Mouse (Mus musculus) embryo, embryonic 10.5 days (tissue): ENCODE measurements around the gene Mtrex.

ENCODE experiments used
- DNase-seq: peaks from one replicate; pipeline ENCODE4 v3.0.0-alpha.2; 2015; ENCODE audit warnings: low spot score

Mtrex gene

GRCm38 (mm10) chr13:112927287-112928001 is at the start of gene Mtrex, which contains the start of gene Dhx29:
Gene Mtrex (minus strand): TSS chr13:112927398.
Gene Dhx29 (plus strand): TSS chr13:112927454.
- DNase-seq, result peak; percentile 99

GRCm38 (mm10) chr13:112976720-112977119 is 49.5 kb upstream of the Mtrex start:
- no peak for DNase-seq

GRCm38 (mm10) chr13:112967267-112967666 is 40.1 kb upstream of the Mtrex start:
- no peak for DNase-seq

DNA sequence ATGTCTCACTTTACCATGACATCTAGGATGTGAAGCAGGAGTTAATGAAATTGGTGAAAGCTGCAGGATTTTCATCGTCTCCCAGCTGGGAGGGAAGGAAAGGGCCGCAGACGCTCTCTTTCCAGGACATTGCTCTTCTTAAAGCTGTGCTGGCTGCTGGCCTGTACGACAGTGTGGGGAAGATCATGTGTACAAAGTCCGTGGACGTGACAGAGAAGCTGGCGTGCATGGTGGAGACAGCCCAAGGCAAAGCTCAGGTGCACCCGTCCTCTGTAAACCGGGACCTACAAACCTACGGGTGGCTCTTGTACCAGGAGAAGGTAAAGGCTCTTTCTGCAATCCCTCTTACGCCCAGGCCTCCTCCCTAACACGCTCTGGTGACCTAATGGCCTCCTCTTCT is 37.2 kb upstream of the Mtrex start:
- no peak for DNase-seq

- DNase-seq, result no peak
Measured at GRCm38 (mm10) chr13:112963081-112963480, 35.9 kb upstream of the Mtrex start.

- no peak for DNase-seq
Measured at GRCm38 (mm10) chr13:112954067-112954466, 26.9 kb upstream of the Mtrex start.

DNA sequence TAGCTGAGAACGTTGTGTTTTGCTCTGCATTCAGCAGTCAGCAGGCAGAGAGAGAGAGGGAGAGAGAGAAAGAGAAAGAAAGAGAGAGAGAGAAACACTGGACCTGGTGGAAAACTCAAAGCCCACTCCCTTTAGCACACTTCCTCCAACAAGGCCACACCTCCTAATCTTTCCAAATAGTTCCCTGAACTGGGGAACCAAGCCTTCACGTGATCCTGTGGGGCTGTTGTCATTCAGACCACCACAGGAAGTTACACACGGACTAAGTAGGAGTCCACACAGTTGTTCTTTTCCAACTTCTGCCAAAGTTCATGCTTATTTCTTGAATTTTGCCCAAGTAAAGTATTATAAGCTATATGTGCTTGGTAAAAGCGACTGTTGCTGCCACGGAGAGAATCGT is 18.7 kb upstream of the Mtrex start:
- DNase-seq, result no peak

DNA sequence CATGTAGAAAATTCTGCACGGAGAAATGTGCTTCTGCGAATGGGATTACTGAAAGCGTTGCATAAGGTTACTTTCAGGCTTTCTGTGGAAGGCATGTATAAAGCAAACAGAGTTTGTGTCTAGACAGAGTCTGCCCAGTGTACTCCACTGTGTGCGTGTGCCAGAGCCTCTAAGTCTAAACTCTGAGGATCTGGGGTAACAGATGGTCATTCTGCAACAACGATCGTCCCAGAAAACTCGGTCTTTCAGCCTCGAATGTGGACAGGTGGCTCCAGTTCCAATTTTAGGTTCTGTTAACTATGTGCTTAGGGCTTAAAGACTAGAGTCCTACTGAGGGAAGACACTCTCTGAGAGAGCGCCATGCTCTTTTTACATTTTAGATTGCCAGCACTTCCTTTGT is 18.1 kb upstream of the Mtrex start:
- DNase-seq, result no peak

- no peak for DNase-seq
Measured at GRCm38 (mm10) chr13:112941879-112942330, 14.7 kb upstream of the Mtrex start.

DNA sequence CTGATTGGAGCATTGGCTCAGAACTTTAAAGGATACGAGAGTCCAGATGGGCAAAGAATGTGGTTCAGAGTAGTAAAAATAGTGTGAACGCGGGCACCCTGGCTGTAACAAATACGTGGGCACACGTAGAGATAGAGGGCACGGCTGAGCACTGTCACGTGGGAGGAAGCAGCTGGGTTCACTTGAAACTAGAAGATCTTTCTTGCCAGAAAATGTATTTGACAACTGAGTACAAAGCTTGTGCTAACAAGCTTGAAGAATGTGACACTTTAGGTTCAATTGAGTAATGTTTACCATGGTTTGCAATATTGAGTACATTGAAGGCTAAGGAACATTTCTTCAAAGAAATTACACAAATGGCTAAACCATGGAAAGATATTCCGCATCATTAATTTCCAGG is 10.9 kb upstream of the Mtrex start:
- DNase-seq, result no peak

DNA sequence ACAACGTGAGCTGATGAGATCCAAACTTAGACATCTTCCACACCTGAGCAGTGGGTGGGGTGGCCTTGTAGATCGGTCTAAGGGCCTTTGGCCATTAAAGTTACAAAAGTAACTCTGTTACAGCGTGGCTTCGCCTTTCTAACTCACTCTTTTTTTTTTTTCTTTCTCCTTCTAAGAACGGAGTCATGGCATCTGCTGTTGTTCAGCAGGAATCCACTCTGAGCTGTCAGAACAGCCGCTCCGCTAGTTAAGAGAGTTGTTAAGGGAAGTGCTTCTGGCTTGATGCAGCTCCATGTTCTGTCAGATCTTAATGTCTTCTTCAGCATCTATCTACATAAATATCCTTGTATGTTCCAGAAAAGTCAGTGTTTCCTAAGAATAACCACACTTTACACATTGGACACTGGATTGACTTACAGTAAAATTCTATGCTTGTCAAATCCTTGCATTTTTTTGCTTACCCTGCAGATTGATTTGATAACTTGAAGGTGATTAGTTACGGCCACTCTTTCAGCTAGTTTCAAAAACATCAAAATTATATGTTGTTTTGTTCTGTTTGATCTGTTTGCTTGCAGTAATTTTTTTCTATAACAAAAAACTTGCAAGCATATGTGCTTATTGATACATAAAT is 955 bp upstream of the Mtrex start:
- peak; percentile 26 for DNase-seq

- peak; percentile 36 for DNase-seq
Measured at GRCm38 (mm10) chr13:112926796-112927195, 402 bp downstream of the Mtrex start.

DNA sequence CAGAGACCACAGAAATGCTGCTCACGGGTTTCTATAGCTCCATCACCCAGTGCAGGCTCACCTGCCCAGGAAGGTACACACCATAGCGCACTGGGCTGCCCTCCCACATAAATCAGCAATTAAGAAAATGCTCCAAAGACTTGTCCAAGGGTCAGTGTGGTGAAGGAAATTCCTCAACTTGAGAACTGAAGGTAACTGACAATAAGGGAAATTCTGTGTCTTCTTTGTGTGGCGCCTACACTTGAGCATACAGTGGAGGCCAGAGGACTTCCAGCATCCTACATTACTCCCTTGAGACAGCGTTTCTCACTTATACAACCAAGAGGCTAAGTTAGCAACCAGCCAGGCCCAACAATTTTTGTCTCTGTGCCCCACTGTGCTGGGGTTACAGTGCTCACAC is 1.2 kb downstream of the Mtrex start:
- DNase-seq, result peak; percentile 6

- DNase-seq, result no peak
Measured at GRCm38 (mm10) chr13:112925266-112925665, 1.9 kb downstream of the Mtrex start.

- DNase-seq, result no peak
Measured at GRCm38 (mm10) chr13:112920906-112921305, 6.3 kb downstream of the Mtrex start.

DNA sequence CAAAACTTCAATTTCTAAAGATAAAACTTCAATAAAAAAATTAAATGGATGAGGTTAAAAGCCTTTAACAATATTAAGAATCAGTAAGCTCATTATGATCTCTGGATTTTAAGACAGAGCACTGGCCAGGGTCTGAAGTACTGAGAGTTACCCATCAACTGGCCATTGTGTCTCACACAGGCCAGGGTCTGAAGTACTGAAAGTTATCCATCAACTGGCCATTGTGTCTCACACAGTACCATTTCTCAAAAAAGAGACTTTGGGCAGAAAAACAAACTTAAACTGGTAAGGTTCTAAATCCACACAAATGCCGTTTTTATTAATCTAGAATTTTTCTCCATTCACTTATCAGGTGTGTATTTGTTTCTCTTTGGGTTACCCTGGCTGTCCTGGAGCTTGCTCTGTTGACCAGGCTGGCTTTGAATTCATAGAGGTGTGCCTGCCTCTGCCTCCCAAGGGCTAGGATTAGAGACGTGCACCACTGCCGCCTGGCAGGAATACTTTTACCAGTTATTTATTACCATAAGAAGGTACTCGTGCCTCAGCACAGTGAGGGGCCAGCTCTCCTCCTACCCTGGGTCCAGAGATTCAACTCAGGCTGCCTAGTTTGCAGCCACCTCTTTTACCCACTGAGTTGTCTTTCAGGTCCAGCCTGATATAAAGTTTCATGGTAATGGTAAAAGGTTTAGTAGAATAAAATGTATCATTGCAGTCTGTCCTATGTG is 7.9 kb downstream of the Mtrex start:
- no peak for DNase-seq

GRCm38 (mm10) chr13:112910434-112910833 is 16.8 kb downstream of the Mtrex start:
- no peak for DNase-seq

DNA sequence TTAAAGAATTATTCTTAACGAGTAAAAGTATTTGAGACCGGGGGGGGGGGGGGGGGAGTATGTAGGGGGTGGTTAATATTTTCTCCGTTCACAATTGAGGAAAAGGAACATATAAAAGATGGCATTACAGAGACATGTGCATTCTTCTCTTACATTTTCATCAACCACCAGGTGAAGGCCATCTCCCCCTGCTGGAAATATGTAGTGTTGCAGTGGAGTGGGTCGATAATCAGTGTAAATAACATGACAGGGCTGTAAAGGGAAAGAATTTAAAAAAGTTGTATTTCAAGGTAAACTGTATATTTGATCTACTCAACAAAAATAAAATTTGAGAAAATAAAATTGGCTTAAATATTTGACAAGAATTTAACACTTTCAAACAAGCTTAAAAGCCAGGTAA is 17.5 kb downstream of the Mtrex start:
- DNase-seq, result peak; percentile 69

- DNase-seq, result no peak
Measured at GRCm38 (mm10) chr13:112902176-112902575, 25.0 kb downstream of the Mtrex start.

GRCm38 (mm10) chr13:112887234-112887633 is 40.0 kb downstream of the Mtrex start:
- DNase-seq, result no peak

GRCm38 (mm10) chr13:112871500-112872266 is 55.5 kb downstream of the Mtrex start:
- DNase-seq, result no peak

DNA sequence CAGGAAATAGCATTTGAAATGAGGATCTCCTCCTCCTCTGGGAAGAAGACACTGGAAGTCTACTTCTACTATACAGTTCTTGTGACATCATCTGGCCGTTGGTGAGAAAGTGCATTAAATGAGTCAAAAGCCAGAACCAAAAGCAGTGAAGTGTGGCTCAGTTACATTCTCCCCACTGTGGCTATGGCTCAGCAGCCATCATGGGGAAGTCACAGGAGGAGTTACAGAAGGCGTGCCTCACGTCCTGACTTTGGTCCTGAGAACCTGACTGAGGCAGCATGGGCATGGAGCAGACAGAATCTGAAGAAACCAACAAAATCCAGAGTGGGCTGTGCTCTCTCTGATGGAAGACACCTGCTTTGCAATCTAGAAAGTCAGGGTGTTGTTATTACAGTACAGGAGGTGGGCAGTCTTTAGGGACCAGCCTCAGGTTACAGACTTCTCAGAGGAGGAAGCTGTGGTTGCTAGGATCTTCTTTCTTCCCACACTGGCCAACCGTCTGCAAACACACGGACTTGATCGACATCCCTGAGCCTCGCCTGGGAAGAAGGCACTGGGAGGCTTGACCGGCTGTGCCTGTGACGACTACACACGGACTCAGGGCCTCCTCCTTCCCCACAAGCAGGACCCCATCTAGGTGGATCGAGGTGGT is 57.0 kb downstream of the Mtrex start:
- DNase-seq, result no peak
